Mouse (Mus musculus) thymus, adult 2 months (tissue): ENCODE data around the gene 1700001J03Rik. TPM values are rescaled to one million over a fixed set of nuclear protein-coding genes. Genes with fewer than 3 reads are reported as not detected.

Source experiments
- DNase-seq: peaks from one replicate; pipeline ENCODE4 v3.0.0; 2021
- H3K27ac ChIP-seq: fragments of 200-500 bp; 2 replicates; pipeline ENCODE4 v1.5.1; 2012; ENCODE audit warnings: low read length, control low read depth; ENCODE audit not compliant: control insufficient read depth, insufficient read depth
- H3K27me3 ChIP-seq: fragments of 200-500 bp; 2 replicates; pipeline ENCODE4 v1.6.1; 2012; ENCODE audit warnings: mild to moderate bottlenecking, low read length, moderate library complexity, mixed read lengths; ENCODE audit not compliant: control insufficient read depth, insufficient read depth
- H3K36me3 ChIP-seq: fragments of 200-500 bp; 2 replicates; pipeline ENCODE4 v1.6.1; 2012; ENCODE audit warnings: mild to moderate bottlenecking, low read length, moderate library complexity; ENCODE audit not compliant: control insufficient read depth, insufficient read depth
- H3K4me1 ChIP-seq: fragments of 200-500 bp; replicated peaks from 2 replicates; pipeline ENCODE4 v1.6.1; 2012; ENCODE audit warnings: low read length; ENCODE audit not compliant: control insufficient read depth, insufficient read depth
- H3K4me3 ChIP-seq: fragments of 200-500 bp; 2 replicates; pipeline ENCODE4 v1.5.1; 2012; ENCODE audit warnings: mild to moderate bottlenecking, low read length, control low read depth, moderate library complexity; ENCODE audit not compliant: control insufficient read depth, insufficient read depth
- CTCF ChIP-seq: fragments of 200-500 bp; IDR thresholded peaks from 2 replicates; pipeline ENCODE4 v1.5.1; 2012; ENCODE audit warnings: mild to moderate bottlenecking, control low read depth, low read length, moderate library complexity, borderline replicate concordance; ENCODE audit not compliant: control insufficient read depth, poor library complexity, insufficient read depth; ENCODE audit errors: extremely low read depth
- POLR2A ChIP-seq: fragments of 200-500 bp; IDR thresholded peaks from 2 replicates; pipeline ENCODE4 v1.6.1; 2012; ENCODE audit warnings: mild to moderate bottlenecking, low read length, control low read depth, moderate library complexity; ENCODE audit not compliant: control insufficient read depth, poor library complexity, insufficient read depth; ENCODE audit errors: extremely low read depth
- WGBS: fragments of 180-500 bp; shearing (Covaris S2); methylation state at CpG from one replicate; pipeline ENCODE4 v1.1.7; 2018; 5-methylcytosine and 5-hydroxymethylcytosine counted together
- polyA plus RNA-seq: library from polyadenylated mRNA; depleted of rRNA; stranded (reverse); fragments of >200 nt; gene quantifications from 2 replicates; pipeline ENCODE4 v1.2.3, GENCODE M21; 2012

1700001J03Rik gene
- polyA plus RNA-seq, 1 experiment: 1.1 TPM

DNA sequence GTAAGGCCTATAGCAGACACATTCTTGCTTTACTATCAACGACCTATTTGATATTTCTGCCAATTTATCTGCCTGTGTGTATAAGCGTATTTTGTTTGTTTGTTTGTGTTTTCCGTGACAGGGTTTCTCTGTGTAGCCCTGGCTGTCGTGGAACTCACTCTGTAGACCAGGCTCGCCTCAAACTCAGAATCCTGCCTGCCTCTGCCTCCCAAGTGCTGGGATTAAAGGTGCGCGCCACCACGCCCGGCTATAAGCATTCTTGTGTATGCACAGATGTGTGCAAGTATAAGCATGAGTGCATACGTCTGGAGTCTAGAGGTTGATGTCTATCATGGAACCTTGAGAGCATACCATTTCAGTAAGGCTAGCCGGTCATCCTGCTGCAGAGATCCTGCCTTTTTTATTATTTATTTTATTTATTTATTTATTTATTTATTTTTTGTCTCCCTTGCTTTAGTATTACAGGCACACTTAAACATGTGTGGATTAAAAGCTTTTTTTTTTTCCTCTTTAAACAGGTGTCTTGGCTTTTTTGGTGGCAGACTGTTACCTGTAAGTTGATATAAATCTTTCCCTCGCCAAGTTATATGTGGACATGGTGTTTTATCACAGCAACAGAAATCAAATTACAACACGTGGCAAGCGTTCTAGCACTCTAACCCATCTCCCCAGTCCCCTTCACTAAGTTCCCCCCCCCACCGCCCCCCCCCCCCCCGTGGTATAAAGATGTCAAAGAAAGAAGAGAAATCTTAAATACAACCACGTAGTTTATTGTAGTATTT, 45.0 kb upstream of the 1700001J03Rik start:
- H3K27me3 ChIP-seq: no peaks in the 10 kb centered on the region
- DNase-seq: no peak
- TF ChIP-seq POLR2A (no peak), CTCF (no peak)
- no peak overlapping the region for H3K27ac ChIP-seq
- H3K36me3 ChIP-seq: no peaks in the 10 kb centered on the region
- no peak overlapping the region for H3K4me3 ChIP-seq
- H3K4me1 ChIP-seq: peaks cover 2% of the 10 kb centered on the region; the same call in 1 of the 2 replicates
- WGBS: 61% methylated on average over 17 of the region's 17 CpGs

DNA sequence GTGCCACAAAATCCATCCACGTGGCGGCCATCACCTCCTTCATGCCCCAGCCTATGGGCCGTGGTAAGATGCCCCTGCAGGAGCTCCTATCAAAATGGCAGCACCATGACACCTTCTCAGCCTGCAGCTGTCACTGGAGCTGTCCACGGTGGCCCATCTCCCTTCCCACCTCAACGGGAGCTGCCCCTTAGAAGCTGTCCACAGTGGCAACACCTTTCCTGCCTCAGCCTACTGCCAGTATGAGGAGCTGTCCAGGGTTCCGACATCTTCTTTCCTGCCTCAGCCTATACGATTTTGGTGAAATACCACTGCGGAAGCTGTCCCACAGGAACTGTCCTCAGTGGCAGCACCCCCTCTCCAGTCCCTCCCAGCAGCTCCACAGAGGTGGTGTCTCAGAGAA, 42.4 kb upstream of the 1700001J03Rik start:
- H3K27me3 ChIP-seq: no peaks in the 10 kb centered on the region
- WGBS: 90% methylated on average over 8 of the region's 8 CpGs
- H3K4me1 ChIP-seq: peaks cover 2% of the 10 kb centered on the region; the same call in 1 of the 2 replicates
- DNase-seq: no peak
- no peak overlapping the region for H3K27ac ChIP-seq
- no peaks in the 10 kb centered on the region for H3K36me3 ChIP-seq
- no peak overlapping the region for H3K4me3 ChIP-seq
- TF ChIP-seq POLR2A: no peak
- no peak for TF ChIP-seq CTCF

DNA sequence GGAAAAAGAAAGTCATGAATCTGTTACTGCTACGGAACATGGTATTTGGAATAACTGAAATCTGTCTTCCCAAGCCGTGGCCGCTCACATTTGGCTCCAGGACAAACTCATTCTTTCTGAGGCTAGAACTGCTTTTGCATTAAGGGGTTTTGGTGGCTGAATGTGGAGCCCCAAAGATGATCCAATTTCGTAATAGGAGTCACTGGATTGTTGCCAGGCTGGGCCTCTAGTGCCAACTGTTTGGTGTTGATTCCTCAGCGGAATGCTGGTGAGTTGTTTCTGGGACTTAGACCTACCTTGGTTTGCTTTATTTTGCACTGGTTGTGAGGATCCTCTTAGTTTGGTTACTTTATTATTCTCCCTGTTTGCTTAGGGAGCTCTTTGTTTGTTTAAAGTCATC, 38.7 kb upstream of the 1700001J03Rik start:
- WGBS: 95% methylated on average over 5 of the region's 5 CpGs
- H3K4me3 ChIP-seq: no peak overlapping the region
- H3K36me3 ChIP-seq: no peaks in the 10 kb centered on the region
- DNase-seq: no peak
- TF ChIP-seq CTCF: no peak
- TF ChIP-seq POLR2A: no peak
- no peaks in the 10 kb centered on the region for H3K4me1 ChIP-seq
- no peaks in the 10 kb centered on the region for H3K27me3 ChIP-seq
- H3K27ac ChIP-seq: no peak overlapping the region

DNA sequence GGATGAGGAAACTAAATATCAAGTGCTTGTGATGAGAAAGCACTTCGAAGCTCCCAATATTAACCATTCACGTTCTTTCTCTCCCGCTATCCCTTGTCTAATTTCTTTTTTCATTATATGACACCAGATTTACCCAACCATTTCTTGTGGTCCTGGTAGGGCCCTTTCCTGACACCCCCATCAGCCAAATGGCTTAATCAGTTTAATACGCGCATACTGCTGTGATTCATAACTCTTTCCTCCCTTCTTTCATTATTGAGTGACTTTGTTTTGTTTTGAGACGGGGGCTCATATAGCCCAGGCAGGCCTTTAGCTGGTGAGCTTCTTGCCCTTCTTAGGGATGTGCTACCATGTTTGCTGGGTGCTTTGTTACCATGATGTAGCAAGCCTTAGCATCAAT, 36.6 kb upstream of the 1700001J03Rik start:
- Histone ChIP-seq H3K4me1 (no peaks in the 10 kb centered on the region), H3K27me3 (no peaks in the 10 kb centered on the region), H3K27ac (no peak overlapping the region), H3K4me3 (no peak overlapping the region), H3K36me3 (peaks cover 17% of the 10 kb centered on the region)
- WGBS: 49% methylated on average over 6 of the region's 6 CpGs
- no peak for DNase-seq
- TF ChIP-seq POLR2A (no peak), CTCF (no peak)

DNA sequence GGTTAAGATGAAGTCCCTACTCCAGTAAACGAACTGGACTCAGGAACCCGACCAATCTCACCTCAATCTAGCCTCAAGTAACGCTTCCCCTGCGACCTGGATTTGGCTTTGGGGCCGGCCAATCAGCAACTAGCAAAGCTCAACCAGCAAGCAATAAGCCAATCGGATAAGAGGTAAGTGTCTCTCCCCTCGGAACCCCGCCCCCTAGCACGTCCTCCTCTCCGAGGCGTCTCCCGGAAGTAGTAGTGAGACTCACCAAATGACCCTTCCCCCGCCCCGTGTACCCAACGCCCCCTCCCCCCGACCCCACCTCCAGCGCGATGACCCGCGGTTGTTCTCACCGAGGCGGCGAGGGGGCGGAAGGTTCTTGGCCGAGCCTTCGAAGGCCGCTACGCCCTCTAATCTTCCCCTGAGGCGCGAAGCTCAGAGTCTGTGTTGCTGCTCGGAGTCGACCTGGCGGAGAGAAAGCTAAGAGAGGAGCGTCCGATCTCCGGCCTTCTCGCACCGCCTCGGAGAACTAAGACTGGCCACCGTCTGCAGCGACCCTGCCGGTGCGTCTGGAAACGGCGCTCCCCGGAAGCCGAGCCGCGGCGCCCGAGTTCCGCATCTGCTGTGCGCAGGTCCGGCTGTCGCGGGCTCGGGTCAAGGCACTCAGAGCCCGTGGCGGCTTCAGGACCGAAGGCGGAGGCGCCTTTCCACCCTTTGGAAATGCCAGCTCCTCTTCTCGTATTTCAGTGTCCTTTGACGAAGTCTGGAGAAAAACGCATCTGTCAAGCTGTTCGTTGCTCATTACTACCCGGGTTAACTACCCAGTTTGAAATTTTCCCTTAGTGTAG, 36.0 kb upstream of the 1700001J03Rik start, which contains the start of gene Rnf6:
Gene Rnf6, minus strand, starts transcription at position 677 of the 836 bp plus-strand sequence.
- WGBS: under 1% methylated on average over 66 of the region's 67 CpGs
- peaks cover 18% of the 10 kb centered on the region for H3K36me3 ChIP-seq
- H3K4me1 ChIP-seq: no peaks in the 10 kb centered on the region
- H3K27ac ChIP-seq: peak within 1 kb of the TSS; percentile 80
- H3K27me3 ChIP-seq: no peaks in the 10 kb centered on the region
- DNase-seq: peak; percentile 94
- TF ChIP-seq POLR2A (peak; percentile 11; the same call in 1 of the 2 replicates), CTCF (no peak)
- H3K4me3 ChIP-seq: peak within 1 kb of the TSS; percentile 83

DNA sequence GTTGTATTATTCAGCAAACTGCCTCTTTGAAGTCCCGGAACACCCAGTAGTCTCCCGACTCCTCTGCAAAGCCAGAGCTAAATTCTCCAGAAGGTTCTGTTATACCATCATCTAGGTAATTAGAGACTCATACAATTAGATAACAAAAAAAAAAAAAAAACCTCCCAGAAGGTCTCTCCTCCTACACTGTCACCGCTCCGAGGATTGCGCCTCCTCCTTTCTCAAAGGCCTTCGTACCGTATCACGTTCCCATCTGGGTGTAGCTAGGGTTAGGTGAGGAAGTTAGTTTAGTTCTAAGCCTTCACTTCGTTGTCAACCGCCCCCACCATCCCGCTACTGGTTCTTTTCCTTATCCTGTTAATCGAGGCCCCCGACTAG, 35.4 kb upstream of the 1700001J03Rik start:
- Histone ChIP-seq H3K36me3 (peaks cover 24% of the 10 kb centered on the region), H3K4me3 (peak overlapping the region; percentile 51), H3K4me1 (no peaks in the 10 kb centered on the region), H3K27ac (peak overlapping the region; percentile 52), H3K27me3 (no peaks in the 10 kb centered on the region)
- no peak for DNase-seq
- WGBS: 5% methylated on average over 13 of the region's 13 CpGs
- TF ChIP-seq POLR2A (no peak), CTCF (no peak)
